10 mouse cellular contexts compared by ENCODE assay signal in genomic region chr1:121087124-121087887, GRCm38 (mm10).
DNase-seq lines count a peak whose midpoint lies in the region; ATAC-seq and TF ChIP-seq lines count a peak whose summit lies in the region.
"Had no signal": no experiment of that assay in that cellular context is flagged by ENCODE, and none has a peak within 500 bp of the region (broad histone marks: within the 10 kb centered on the region; RNA-seq: fewer than 3 reads in every experiment).

No protein-coding gene starts in this region.

- H3K9ac ChIP-seq in embryonic facial prominence, embryonic 11.5 days (replicated peaks; ENCODE audit: low read length): no peak overlapping the region
- no peak overlapping the region for H3K9ac ChIP-seq in neural tube, embryonic 12.5 days
- H3K9ac ChIP-seq in intestine, embryonic 16.5 days (ENCODE audit: low read depth, low read length): no peak overlapping the region
- H3K9ac ChIP-seq: embryonic facial prominence, embryonic 13.5 days; liver, embryonic 13.5 days had no signal

- no peaks in the 10 kb centered on the region for H3K36me3 ChIP-seq in embryonic facial prominence, embryonic 11.5 days (replicated peaks; ENCODE audit: control insufficient read depth, insufficient read depth, low read depth, low read length)
- no peaks in the 10 kb centered on the region for H3K36me3 ChIP-seq in neural tube, embryonic 12.5 days
- H3K36me3 ChIP-seq in intestine, embryonic 16.5 days (ENCODE audit: control insufficient read depth, insufficient read depth, low read length): no peaks in the 10 kb centered on the region
- H3K36me3 ChIP-seq: embryonic facial prominence, embryonic 13.5 days; liver, embryonic 13.5 days had no signal

- no peaks in the 10 kb centered on the region for H3K27me3 ChIP-seq in embryonic facial prominence, embryonic 11.5 days (ENCODE audit: control insufficient read depth, insufficient read depth, low read length)
- no peaks in the 10 kb centered on the region for H3K27me3 ChIP-seq in neural tube, embryonic 12.5 days (replicated peaks)
- H3K27me3 ChIP-seq in intestine, embryonic 16.5 days (replicated peaks; ENCODE audit: control insufficient read depth, insufficient read depth, low read length): no peaks in the 10 kb centered on the region
- H3K27me3 ChIP-seq: embryonic facial prominence, embryonic 13.5 days; liver, embryonic 13.5 days had no signal

- WGBS in embryonic facial prominence, embryonic 11.5 days: 30% methylated on average over 7 of the region's 7 CpGs
- 11% methylated on average over 7 of the region's 7 CpGs for WGBS in neural tube, embryonic 12.5 days
- 31% methylated on average over 7 of the region's 7 CpGs for WGBS in intestine, embryonic 16.5 days

- H3K4me2 ChIP-seq in embryonic facial prominence, embryonic 11.5 days (ENCODE audit: low read depth, low read length): no peak overlapping the region
- H3K4me2 ChIP-seq in neural tube, embryonic 12.5 days (replicated peaks): peak overlapping the region; percentile 27; the same call in 1 of the 2 replicates
- no peak overlapping the region for H3K4me2 ChIP-seq in intestine, embryonic 16.5 days (ENCODE audit: low read depth, low read length)
- H3K4me2 ChIP-seq: embryonic facial prominence, embryonic 13.5 days; liver, embryonic 13.5 days had no signal

- no peaks in the 10 kb centered on the region for H3K4me1 ChIP-seq in embryonic facial prominence, embryonic 11.5 days (ENCODE audit: control insufficient read depth, insufficient read depth, low read length)
- H3K4me1 ChIP-seq in neural tube, embryonic 12.5 days: peaks cover 13% of the 10 kb centered on the region
- no peaks in the 10 kb centered on the region for H3K4me1 ChIP-seq in intestine, embryonic 16.5 days (ENCODE audit: control insufficient read depth, insufficient read depth, low read length)

- no peak overlapping the region for H3K4me3 ChIP-seq in embryonic facial prominence, embryonic 11.5 days (ENCODE audit: low read depth, low read length)
- peak overlapping the region; percentile 29 for H3K4me3 ChIP-seq in layer of hippocampus, adult 2 months
- H3K4me3 ChIP-seq in neural tube, embryonic 12.5 days: no peak overlapping the region
- H3K4me3 ChIP-seq in intestine, embryonic 16.5 days (ENCODE audit: low read length): no peak overlapping the region
- H3K4me3 ChIP-seq: embryonic facial prominence, embryonic 13.5 days; liver, embryonic 13.5 days had no signal

- TF ChIP-seq CTCF in layer of hippocampus, adult 2 months (conservative IDR thresholded peaks at IDR 0.05): no peak

- DNase-seq in retina, embryonic 14.5 days (ENCODE audit: low spot score): peak; percentile 9
- no peak for DNase-seq in retina, postnatal 1 day
- peak; percentile 13 for DNase-seq in embryonic facial prominence, embryonic 11.5 days (ENCODE audit: low spot score)
- peak; percentile 25 to 66 for DNase-seq in layer of hippocampus, adult 2 months (ENCODE audit: low spot score in 2 of 2)
- DNase-seq in spleen, adult 18-20 months: no peak
- no peak for DNase-seq in thymus, adult 18-20 months
- DNase-seq: liver, embryonic 13.5 days had no signal

- H3K9me3 ChIP-seq in embryonic facial prominence, embryonic 11.5 days (replicated peaks; ENCODE audit: control insufficient read depth, low read length): no peaks in the 10 kb centered on the region
- H3K9me3 ChIP-seq in neural tube, embryonic 12.5 days: no peaks in the 10 kb centered on the region
- H3K9me3 ChIP-seq in intestine, embryonic 16.5 days (ENCODE audit: control insufficient read depth, low read length): no peaks in the 10 kb centered on the region
- H3K9me3 ChIP-seq: embryonic facial prominence, embryonic 13.5 days; liver, embryonic 13.5 days had no signal

- ATAC-seq in embryonic facial prominence, embryonic 11.5 days (replicated peaks; ENCODE audit: insufficient number of reproducible peaks, low FRiP score, low TSS enrichment, low read depth): no peak
- peak; percentile 62 for ATAC-seq in neural tube, embryonic 12.5 days (ENCODE audit: low FRiP score, low read depth)
- no peak for ATAC-seq in intestine, embryonic 16.5 days

- no peak overlapping the region for H3K27ac ChIP-seq in embryonic facial prominence, embryonic 11.5 days (replicated peaks; ENCODE audit: low read depth, low read length)
- peak overlapping the region; percentile 84 for H3K27ac ChIP-seq in layer of hippocampus, adult 2 months
- no peak overlapping the region for H3K27ac ChIP-seq in neural tube, embryonic 12.5 days
- H3K27ac ChIP-seq in intestine, embryonic 16.5 days (ENCODE audit: low read length): no peak overlapping the region
- H3K27ac ChIP-seq: embryonic facial prominence, embryonic 13.5 days; liver, embryonic 13.5 days had no signal

Comparison
In these comparisons a context has a peak if more than half of its experiments do, and no peak if none do; other contexts are left out.
1. DNase-seq: peak in retina, embryonic 14.5 days (single experiment), embryonic facial prominence, embryonic 11.5 days (single experiment) and layer of hippocampus, adult 2 months (2 of 2); none in retina, postnatal 1 day (single experiment), spleen, adult 18-20 months (0 of 2) and thymus, adult 18-20 months (0 of 2).